Mouse (Mus musculus): ENCODE results near the gene Kif5a. TPM values are rescaled to one million over a fixed set of nuclear protein-coding genes. Genes with fewer than 3 reads are reported as not detected.

The Kif5a gene
- polyA plus RNA-seq, 1 experiment from 2014 or later: 39.4 TPM

GRCm38 (mm10) chr10:127189651-127190381, 73.3 kb downstream of the Kif5a start, which contains the start of gene Arhgef25:
Gene Arhgef25, minus strand, starts transcription at chr10:127190083.
- Histone ChIP-seq H3K36me3 (peaks cover 50% of the 10 kb centered on the region), H3K4me3 (peak within 1 kb of the TSS; percentile 76), H3K9me3 (peaks cover 3% of the 10 kb centered on the region; the same call in 1 of the 2 replicates), H3K4me1 (replicated peaks) (peaks cover 73% of the 10 kb centered on the region), H3K27ac (peak within 1 kb of the TSS; percentile 94), H3K27me3 (ENCODE audit: insufficient read depth, poor library complexity, severe bottlenecking) (peaks cover 17% of the 10 kb centered on the region)
- under 1% methylated on average over 35 of the region's 35 CpGs for WGBS
- peak; percentile 76 for DNase-seq (ENCODE audit: low spot score)

GRCm38 (mm10) chr10:127189116-127189650, 74.0 kb downstream of the Kif5a start:
- Histone ChIP-seq H3K9me3 (peaks cover 3% of the 10 kb centered on the region; the same call in 1 of the 2 replicates), H3K27me3 (ENCODE audit: insufficient read depth, poor library complexity, severe bottlenecking) (peaks cover 24% of the 10 kb centered on the region), H3K36me3 (peaks cover 53% of the 10 kb centered on the region), H3K27ac (peak overlapping the region; percentile 94), H3K4me3 (peak overlapping the region; percentile 76), H3K4me1 (replicated peaks) (peaks cover 73% of the 10 kb centered on the region)
- WGBS: under 1% methylated on average over 26 of the region's 26 CpGs
- no peak for DNase-seq (ENCODE audit: low spot score)

- Histone ChIP-seq H3K9me3 (peaks cover 3% of the 10 kb centered on the region; the same call in 1 of the 2 replicates), H3K36me3 (peaks cover 53% of the 10 kb centered on the region), H3K4me3 (peak overlapping the region; percentile 76), H3K27me3 (ENCODE audit: insufficient read depth, poor library complexity, severe bottlenecking) (peaks cover 30% of the 10 kb centered on the region), H3K4me1 (replicated peaks) (peaks cover 78% of the 10 kb centered on the region), H3K27ac (peak overlapping the region; percentile 94)
- WGBS: under 1% methylated on average over 46 of the region's 46 CpGs
- peak; percentile 89 for DNase-seq (ENCODE audit: low spot score)
Measured at GRCm38 (mm10) chr10:127188465-127189115, 74.6 kb downstream of the Kif5a start.

DNA sequence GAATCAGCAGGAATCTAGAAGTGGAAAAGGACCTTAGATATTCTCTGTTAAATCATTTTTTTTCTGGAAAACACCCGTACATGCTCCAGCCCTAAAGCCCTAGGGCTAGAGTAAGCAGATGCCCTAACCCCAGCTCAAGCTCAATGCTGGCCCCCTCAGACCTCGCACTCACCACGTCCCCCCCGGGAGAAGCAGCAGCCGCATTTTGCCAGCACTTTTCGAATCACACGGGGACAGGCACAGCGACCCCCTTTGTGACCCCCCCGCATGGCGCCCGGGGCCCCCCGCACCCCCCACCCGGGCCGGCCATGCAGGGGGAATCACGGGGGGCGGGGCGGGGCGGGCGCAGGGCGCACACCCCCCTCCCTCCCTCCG, 75.1 kb downstream of the Kif5a start:
- Histone ChIP-seq H3K27ac (peak overlapping the region; percentile 94), H3K27me3 (ENCODE audit: insufficient read depth, poor library complexity, severe bottlenecking) (peaks cover 35% of the 10 kb centered on the region), H3K9me3 (peaks cover 3% of the 10 kb centered on the region; the same call in 1 of the 2 replicates), H3K36me3 (peaks cover 53% of the 10 kb centered on the region), H3K4me1 (replicated peaks) (peaks cover 79% of the 10 kb centered on the region), H3K4me3 (peak overlapping the region; percentile 76)
- no peak for DNase-seq (ENCODE audit: low spot score)
- 2% methylated on average over 21 of the region's 21 CpGs for WGBS

DNA sequence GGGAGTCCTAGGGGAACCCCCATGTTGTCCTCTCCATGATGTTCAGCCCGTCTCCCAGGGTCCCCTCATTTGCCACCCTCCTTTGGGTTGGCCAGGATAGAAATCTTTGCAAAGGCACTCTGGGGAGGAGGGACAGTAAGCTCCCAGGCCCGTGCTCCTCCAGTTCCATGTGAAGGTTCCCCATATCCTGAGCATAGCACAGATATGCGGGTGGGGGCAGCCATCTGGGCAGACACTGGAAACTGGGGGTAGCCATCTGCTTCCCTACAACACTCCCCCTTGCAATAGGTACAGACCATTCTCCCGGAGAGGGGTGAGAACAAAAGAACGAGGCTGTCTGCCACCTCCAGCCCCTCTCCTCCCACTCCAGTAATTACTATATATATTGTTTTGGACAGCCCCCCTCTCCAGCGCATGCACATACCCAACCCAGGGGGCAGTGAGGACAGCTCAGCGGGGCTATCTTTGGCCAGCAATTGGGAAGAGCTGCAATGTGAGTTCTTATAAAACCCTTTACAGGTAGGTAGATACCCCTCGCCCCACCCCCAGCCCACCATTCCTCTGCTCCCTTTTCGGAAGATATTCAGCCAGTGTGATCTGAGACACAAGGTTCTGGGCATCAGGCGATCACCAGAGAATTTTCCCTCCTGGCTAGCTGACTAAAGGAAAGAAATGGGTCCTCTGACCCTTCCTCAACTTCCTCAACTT, 75.6 kb downstream of the Kif5a start:
- peaks cover 3% of the 10 kb centered on the region; the same call in 1 of the 2 replicates for H3K9me3 ChIP-seq
- 48% methylated on average over 10 of the region's 10 CpGs for WGBS
- H3K4me1 ChIP-seq (replicated peaks): peaks cover 74% of the 10 kb centered on the region
- H3K4me3 ChIP-seq: peak overlapping the region; percentile 76
- DNase-seq (ENCODE audit: low spot score): no peak
- H3K27me3 ChIP-seq (ENCODE audit: insufficient read depth, poor library complexity, severe bottlenecking): peaks cover 40% of the 10 kb centered on the region
- H3K27ac ChIP-seq: peak overlapping the region; percentile 94
- H3K36me3 ChIP-seq: peaks cover 52% of the 10 kb centered on the region

DNA sequence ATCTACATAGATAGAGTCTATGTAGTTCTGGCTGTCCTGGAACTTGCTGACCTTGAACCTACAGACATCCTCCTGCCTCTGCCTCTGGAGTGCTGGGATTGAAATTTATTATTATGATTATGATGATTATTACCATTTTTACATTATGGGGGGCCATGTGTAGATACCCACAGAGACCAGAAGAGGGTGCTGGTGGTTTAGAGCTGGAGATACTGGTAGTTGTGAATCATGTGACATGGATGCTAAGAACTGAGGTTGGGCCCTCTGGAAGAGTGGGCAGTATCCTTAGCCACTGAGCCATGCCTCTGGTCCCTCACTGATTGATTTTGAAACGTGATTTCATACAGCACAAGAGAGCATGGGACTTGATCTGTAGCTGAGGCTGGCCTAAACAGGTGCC, 76.7 kb downstream of the Kif5a start:
- no peak overlapping the region for H3K27ac ChIP-seq
- no peak overlapping the region for H3K4me3 ChIP-seq
- no peak for DNase-seq (ENCODE audit: low spot score)
- H3K36me3 ChIP-seq: peaks cover 44% of the 10 kb centered on the region
- 82% methylated on average over 1 of the region's 1 CpGs for WGBS
- peaks cover 72% of the 10 kb centered on the region for H3K4me1 ChIP-seq (replicated peaks)
- peaks cover 51% of the 10 kb centered on the region for H3K27me3 ChIP-seq (ENCODE audit: insufficient read depth, poor library complexity, severe bottlenecking)
- peaks cover 3% of the 10 kb centered on the region; the same call in 1 of the 2 replicates for H3K9me3 ChIP-seq

- H3K9me3 ChIP-seq: peaks cover 3% of the 10 kb centered on the region; the same call in 1 of the 2 replicates
- peaks cover 58% of the 10 kb centered on the region for H3K27me3 ChIP-seq (ENCODE audit: insufficient read depth, poor library complexity, severe bottlenecking)
- 85% methylated on average over 15 of the region's 15 CpGs for WGBS
Measured at GRCm38 (mm10) chr10:127185506-127185905, 77.6 kb downstream of the Kif5a start.

GRCm38 (mm10) chr10:127185101-127185500, 78.0 kb downstream of the Kif5a start:
- H3K4me1 ChIP-seq (replicated peaks): peaks cover 67% of the 10 kb centered on the region
- no peak overlapping the region for H3K27ac ChIP-seq
- 67% methylated on average over 9 of the region's 9 CpGs for WGBS
- no peak for DNase-seq (ENCODE audit: low spot score)
- H3K27me3 ChIP-seq (ENCODE audit: insufficient read depth, poor library complexity, severe bottlenecking): peaks cover 61% of the 10 kb centered on the region
- peaks cover 33% of the 10 kb centered on the region for H3K36me3 ChIP-seq
- peaks cover 3% of the 10 kb centered on the region; the same call in 1 of the 2 replicates for H3K9me3 ChIP-seq
- H3K4me3 ChIP-seq: no peak overlapping the region

More at GRCm38 (mm10) chr10:127185506-127185905, 77.6 kb downstream of the Kif5a start:
- no peak overlapping the region for H3K27ac ChIP-seq
- H3K36me3 ChIP-seq: peaks cover 34% of the 10 kb centered on the region
- H3K4me3 ChIP-seq: no peak overlapping the region
- peaks cover 67% of the 10 kb centered on the region for H3K4me1 ChIP-seq (replicated peaks)
- no peak for DNase-seq (ENCODE audit: low spot score)

- WGBS: 14% methylated on average over 20 of the region's 20 CpGs
- Histone ChIP-seq H3K9me3 (peaks cover 3% of the 10 kb centered on the region; the same call in 1 of the 2 replicates), H3K27ac (0 out of 2 replicates have a peak overlapping the region, but pooled peaks have one; percentile 45), H3K27me3 (ENCODE audit: insufficient read depth, poor library complexity, severe bottlenecking) (peaks cover 75% of the 10 kb centered on the region), H3K4me1 (replicated peaks) (peaks cover 66% of the 10 kb centered on the region), H3K4me3 (peak overlapping the region; percentile 27), H3K36me3 (peaks cover 33% of the 10 kb centered on the region)
- DNase-seq (ENCODE audit: low spot score): no peak
Measured at GRCm38 (mm10) chr10:127183759-127184158, 79.4 kb downstream of the Kif5a start.

- Histone ChIP-seq H3K36me3 (peaks cover 33% of the 10 kb centered on the region), H3K9me3 (peaks cover 3% of the 10 kb centered on the region; the same call in 1 of the 2 replicates), H3K4me3 (no peak overlapping the region), H3K4me1 (replicated peaks) (peaks cover 67% of the 10 kb centered on the region), H3K27ac (no peak overlapping the region), H3K27me3 (ENCODE audit: insufficient read depth, poor library complexity, severe bottlenecking) (peaks cover 86% of the 10 kb centered on the region)
- no peak for DNase-seq (ENCODE audit: low spot score)
- WGBS: 91% methylated on average over 4 of the region's 4 CpGs
Measured at GRCm38 (mm10) chr10:127182624-127183023, 80.5 kb downstream of the Kif5a start.

GRCm38 (mm10) chr10:127181566-127181965, 81.6 kb downstream of the Kif5a start:
- DNase-seq (ENCODE audit: low spot score): no peak
- H3K36me3 ChIP-seq: peaks cover 26% of the 10 kb centered on the region
- no peak overlapping the region for H3K27ac ChIP-seq
- H3K27me3 ChIP-seq (ENCODE audit: insufficient read depth, poor library complexity, severe bottlenecking): peaks cover 96% of the 10 kb centered on the region
- 71% methylated on average over 6 of the region's 6 CpGs for WGBS
- H3K9me3 ChIP-seq: no peaks in the 10 kb centered on the region
- no peak overlapping the region for H3K4me3 ChIP-seq
- H3K4me1 ChIP-seq (replicated peaks): peaks cover 70% of the 10 kb centered on the region

DNA sequence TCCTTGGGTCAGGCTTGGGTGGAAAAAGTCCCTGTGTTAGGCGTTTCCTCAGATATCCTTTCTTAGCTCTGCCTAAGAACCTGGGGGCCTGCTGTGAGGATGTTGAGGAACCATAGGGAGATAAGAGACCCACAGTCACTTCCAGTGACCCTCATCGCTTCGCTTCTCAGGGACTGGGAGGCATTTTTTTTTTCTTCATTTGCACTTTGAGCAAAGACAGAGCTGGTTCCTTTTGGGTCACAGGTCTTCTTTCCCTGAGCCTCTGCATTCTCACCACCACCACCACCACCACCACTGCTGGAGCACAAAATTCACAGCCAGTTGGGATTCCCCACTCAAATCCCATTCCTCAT, 82.5 kb downstream of the Kif5a start:
- 9% methylated on average over 3 of the region's 3 CpGs for WGBS
- no peaks in the 10 kb centered on the region for H3K9me3 ChIP-seq
- H3K4me1 ChIP-seq (replicated peaks): peaks cover 71% of the 10 kb centered on the region
- H3K27ac ChIP-seq: no peak overlapping the region
- peaks cover 99% of the 10 kb centered on the region for H3K27me3 ChIP-seq (ENCODE audit: insufficient read depth, poor library complexity, severe bottlenecking)
- H3K36me3 ChIP-seq: peaks cover 19% of the 10 kb centered on the region
- no peak for DNase-seq (ENCODE audit: low spot score)
- H3K4me3 ChIP-seq: peak overlapping the region; percentile 35; the same call in 1 of the 2 replicates

All from hindbrain, embryonic 10.5 days (tissue).